Mouse (Mus musculus) spleen, postnatal 4 days (tissue): Measurements from ENCODE around the gene Gm4175.
"Not testable (repeated sequence)": the region's sequence is repeated elsewhere in the genome, so short reads cannot be mapped to it uniquely, and the experiment has no call there.

Source experiments
- DNase-seq, 2 experiments: peaks; one replicate each; pipeline ENCODE4 v3.0.0; 2022; ENCODE audit warnings: low spot score in 2 of 2

Gm4175 gene

DNA sequence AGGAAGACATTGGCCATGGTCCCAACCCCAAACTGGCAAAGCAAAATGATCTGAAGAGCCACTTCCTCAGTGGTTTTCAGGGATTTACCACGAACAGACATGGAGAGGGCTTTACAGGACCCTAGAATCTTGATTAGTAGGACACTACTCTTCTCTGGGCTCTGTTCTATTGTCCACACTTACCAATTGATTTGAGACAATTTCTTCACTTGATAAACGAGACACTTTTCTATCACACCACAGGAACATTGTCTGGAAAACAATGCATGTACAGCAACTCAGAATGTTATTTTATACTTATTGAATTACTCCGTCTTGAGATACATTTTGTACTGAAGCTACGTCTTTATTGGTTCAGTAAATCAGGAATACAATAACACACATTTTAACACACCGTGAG is at the start of gene Gm4175:
Gene Gm4175 (minus strand): TSS at position 101 of the 400 bp plus-strand sequence.
- DNase-seq = not testable (repeated sequence)

DNA sequence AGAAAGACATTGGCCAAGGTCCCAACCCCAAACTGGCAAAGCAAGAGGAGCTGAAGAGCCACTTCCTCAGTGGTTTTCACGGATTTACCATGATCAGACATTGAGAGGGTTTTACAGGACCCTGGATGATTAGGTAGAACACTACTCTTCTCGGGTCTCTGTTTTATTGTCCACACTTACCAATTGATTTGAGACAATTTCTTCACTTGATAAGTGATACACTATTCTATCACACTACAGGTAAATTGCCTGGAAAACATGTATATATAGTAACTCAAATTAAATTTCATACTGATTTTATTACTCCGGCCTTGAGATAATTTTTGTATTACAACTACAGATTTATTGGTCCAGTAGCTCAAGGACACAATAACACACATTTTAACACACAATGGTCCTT is 35.4 kb upstream of the Gm4175 start, which contains the start of gene Gm4177:
Gene Gm4177 (minus strand): TSS at position 101 of the 400 bp plus-strand sequence.
- DNase-seq = not testable (repeated sequence)
